Mouse (Mus musculus): ENCODE results near the gene Mfap2.

DNA sequence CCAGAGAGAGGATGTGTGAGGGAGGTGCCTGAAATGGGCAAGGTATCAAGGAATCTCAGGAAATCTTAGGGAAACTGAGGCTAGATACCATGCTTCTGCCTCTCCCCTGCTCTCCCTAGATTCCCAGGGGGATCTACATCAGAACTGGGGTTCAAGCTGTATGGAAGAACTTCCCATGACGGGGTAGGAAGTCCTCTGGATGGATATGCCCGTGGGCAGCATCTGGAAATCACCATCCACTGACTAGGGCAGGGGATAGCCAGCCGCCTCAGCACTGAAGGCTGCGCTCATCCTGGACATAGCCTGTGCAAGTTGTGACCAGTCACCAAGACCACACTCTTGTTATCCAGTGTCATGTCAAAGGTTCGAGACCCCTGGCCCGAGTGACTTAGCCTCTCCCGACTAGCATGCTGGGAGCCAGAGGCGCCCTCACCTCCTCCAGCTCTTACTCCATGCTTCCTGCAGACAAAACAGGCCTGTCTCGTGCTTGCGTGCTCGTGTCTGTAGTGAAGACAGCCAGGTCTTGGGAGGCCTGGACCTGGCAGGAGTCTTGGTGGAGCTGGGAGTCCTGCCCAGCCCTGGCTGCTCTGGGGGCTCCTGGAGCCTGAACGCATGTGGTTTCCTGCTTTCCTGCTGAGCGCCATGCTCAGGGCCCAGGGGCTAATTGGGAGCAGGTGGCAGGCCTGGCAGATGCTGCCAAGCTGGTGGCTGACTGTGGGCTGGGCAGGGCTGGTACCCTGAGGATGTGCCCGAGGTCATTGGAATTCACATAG lies 1.5 kb downstream of the Mfap2 start:
- no peak for TF ChIP-seq CTCF (IDR thresholded peaks at IDR 0.05; ENCODE audit: low read depth, low read length)
- TF ChIP-seq GATA1 (IDR thresholded peaks at IDR 0.05; ENCODE audit: borderline replicate concordance, low read length) = no peak
- TF ChIP-seq GATA2 (IDR thresholded peaks at IDR 0.05; ENCODE audit: borderline replicate concordance, low read depth, low read length) = no peak
- TF ChIP-seq POLR2AphosphoS5 (IDR thresholded peaks at IDR 0.05; ENCODE audit: insufficient replicate concordance, low read depth, low read length) = no peak
- no peak for TF ChIP-seq TAL1 (conservative IDR thresholded peaks at IDR 0.05; ENCODE audit: low read depth, low read length)

Measured in G1E (cell line).